Mouse (Mus musculus) kidney, embryonic 16.5 days (tissue): Measurements from ENCODE around the gene Asb2. TPM values are rescaled to one million over a fixed set of nuclear protein-coding genes. Genes with fewer than 3 reads are reported as not detected.

Experiments
- ATAC-seq: fragments of 200-750 bp; cut with Nextera tagmentation; 2 replicates; pipeline ENCODE4 v1.8.0; 2017; ENCODE audit warnings: moderate TSS enrichment; ENCODE audit not compliant: low FRiP score, low TSS enrichment
- H3K27ac ChIP-seq: fragments of 300-500 bp; sonication (generic); 2 replicates; pipeline ENCODE4 v1.5.1; 2014; ENCODE audit warnings: low read length
- H3K27me3 ChIP-seq: fragments of 300-500 bp; sonication (generic); 2 replicates; pipeline ENCODE4 v1.6.1; 2014; ENCODE audit warnings: low read length, control low read depth, mixed read lengths; ENCODE audit not compliant: insufficient read depth
- H3K36me3 ChIP-seq: fragments of 300-500 bp; sonication (generic); 2 replicates; pipeline ENCODE4 v1.6.1; 2014; ENCODE audit warnings: low read length, control low read depth, mixed read lengths; ENCODE audit not compliant: insufficient read depth
- H3K4me1 ChIP-seq: fragments of 300-500 bp; sonication (generic); 2 replicates; pipeline ENCODE4 v1.6.1; 2014; ENCODE audit warnings: low read length, control low read depth, mixed read lengths; ENCODE audit not compliant: insufficient read depth
- H3K4me2 ChIP-seq: fragments of 300-500 bp; sonication (generic); replicated peaks from 2 replicates; pipeline ENCODE4 v1.6.1; 2014; ENCODE audit warnings: low read depth, low read length
- H3K4me3 ChIP-seq: fragments of 300-500 bp; sonication (generic); 2 replicates; pipeline ENCODE4 v1.5.1; 2014; ENCODE audit warnings: mild to moderate bottlenecking, low read length
- H3K9ac ChIP-seq: fragments of 300-500 bp; sonication (generic); replicated peaks from 2 replicates; pipeline ENCODE4 v1.6.1; 2014; ENCODE audit warnings: low read length
- H3K9me3 ChIP-seq: fragments of 300-500 bp; sonication (generic); 2 replicates; pipeline ENCODE4 v1.6.1; 2016; ENCODE audit warnings: low read length, control low read depth
- WGBS: fragments of 180-500 bp; shearing (Covaris S2); extraction: QIAGEN DNeasy Blood & Tissue Kit; methylation state at CpG from one replicate; pipeline ENCODE4 v1.1.7; 2014; 5-methylcytosine and 5-hydroxymethylcytosine counted together
- polyA plus RNA-seq: library from polyadenylated mRNA; unstranded; fragments of >200 nt; fragmentation: Nextera tagmentation; extraction: Ambion mirVana; gene quantifications from 2 replicates; pipeline ENCODE4 v1.2.1, GENCODE M21; 2015

Gene Asb2
- polyA plus RNA-seq, 1 experiment from 2014 or later = 4.5 TPM

DNA sequence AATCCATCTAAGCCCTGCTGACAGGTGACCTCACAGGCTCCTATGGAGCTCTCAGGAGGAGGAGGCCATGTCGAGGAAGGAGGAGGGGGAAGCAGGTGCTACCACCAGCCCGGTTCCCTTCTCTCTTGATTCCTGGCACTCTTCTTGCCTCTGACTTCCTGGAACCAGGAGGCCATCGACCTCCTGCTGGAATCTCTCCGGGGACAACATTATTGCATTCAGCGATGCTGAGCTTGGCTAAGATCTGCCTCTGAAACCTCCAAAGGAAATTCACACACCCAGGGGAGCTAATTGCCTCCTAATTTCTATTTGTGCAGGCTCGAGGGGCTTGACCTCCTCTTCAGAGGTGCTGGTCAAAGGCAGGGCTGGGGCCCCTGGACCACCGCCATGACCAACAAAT is 28.7 kb downstream of the Asb2 start:
- Histone ChIP-seq H3K27me3 (peaks cover 14% of the 10 kb centered on the region), H3K4me2 (no peak overlapping the region), H3K36me3 (no peaks in the 10 kb centered on the region), H3K4me3 (no peak overlapping the region), H3K9ac (no peak overlapping the region), H3K27ac (no peak overlapping the region), H3K9me3 (no peaks in the 10 kb centered on the region), H3K4me1 (peaks cover 4% of the 10 kb centered on the region; the same call in 1 of the 2 replicates)
- 24% methylated on average over 7 of the region's 7 CpGs for WGBS
- no peak for ATAC-seq

GRCm38 (mm10) chr12:103326569-103326968 is 29.2 kb downstream of the Asb2 start:
- Histone ChIP-seq H3K4me3 (no peak overlapping the region), H3K36me3 (no peaks in the 10 kb centered on the region), H3K9ac (no peak overlapping the region), H3K27ac (no peak overlapping the region), H3K4me2 (no peak overlapping the region), H3K27me3 (peaks cover 14% of the 10 kb centered on the region), H3K9me3 (no peaks in the 10 kb centered on the region), H3K4me1 (peaks cover 4% of the 10 kb centered on the region; the same call in 1 of the 2 replicates)
- no peak for ATAC-seq
- WGBS = 82% methylated on average over 4 of the region's 4 CpGs

- Histone ChIP-seq H3K4me3 (peak overlapping the region; percentile 34), H3K27me3 (peaks cover 14% of the 10 kb centered on the region), H3K4me2 (peak overlapping the region; percentile 52), H3K9ac (peak overlapping the region; percentile 3; the same call in 1 of the 2 replicates), H3K9me3 (no peaks in the 10 kb centered on the region), H3K27ac (no peak overlapping the region), H3K4me1 (peaks cover 4% of the 10 kb centered on the region; the same call in 1 of the 2 replicates), H3K36me3 (no peaks in the 10 kb centered on the region)
- WGBS = 8% methylated on average over 60 of the region's 60 CpGs
- peak; percentile 94 for ATAC-seq
Measured at GRCm38 (mm10) chr12:103325156-103325857, 30.5 kb downstream of the Asb2 start.

GRCm38 (mm10) chr12:103322801-103323200 is 33.0 kb downstream of the Asb2 start:
- ATAC-seq = no peak
- no peak overlapping the region for H3K4me3 ChIP-seq
- H3K4me2 ChIP-seq = no peak overlapping the region
- no peak overlapping the region for H3K9ac ChIP-seq
- no peaks in the 10 kb centered on the region for H3K9me3 ChIP-seq
- no peaks in the 10 kb centered on the region for H3K36me3 ChIP-seq
- WGBS = 23% methylated on average over 3 of the region's 3 CpGs
- H3K4me1 ChIP-seq = peaks cover 4% of the 10 kb centered on the region; the same call in 1 of the 2 replicates
- peaks cover 14% of the 10 kb centered on the region for H3K27me3 ChIP-seq
- H3K27ac ChIP-seq = no peak overlapping the region

GRCm38 (mm10) chr12:103315831-103316545 is 39.8 kb downstream of the Asb2 start:
- Histone ChIP-seq H3K4me3 (no peak overlapping the region), H3K4me2 (no peak overlapping the region), H3K9ac (no peak overlapping the region), H3K9me3 (no peaks in the 10 kb centered on the region), H3K4me1 (0 out of 2 replicates have a peak, but pooled peaks cover 8% of the 10 kb centered on the region), H3K27ac (no peak overlapping the region), H3K27me3 (peaks cover 15% of the 10 kb centered on the region), H3K36me3 (no peaks in the 10 kb centered on the region)
- ATAC-seq = no peak
- WGBS = 52% methylated on average over 20 of the region's 20 CpGs

DNA sequence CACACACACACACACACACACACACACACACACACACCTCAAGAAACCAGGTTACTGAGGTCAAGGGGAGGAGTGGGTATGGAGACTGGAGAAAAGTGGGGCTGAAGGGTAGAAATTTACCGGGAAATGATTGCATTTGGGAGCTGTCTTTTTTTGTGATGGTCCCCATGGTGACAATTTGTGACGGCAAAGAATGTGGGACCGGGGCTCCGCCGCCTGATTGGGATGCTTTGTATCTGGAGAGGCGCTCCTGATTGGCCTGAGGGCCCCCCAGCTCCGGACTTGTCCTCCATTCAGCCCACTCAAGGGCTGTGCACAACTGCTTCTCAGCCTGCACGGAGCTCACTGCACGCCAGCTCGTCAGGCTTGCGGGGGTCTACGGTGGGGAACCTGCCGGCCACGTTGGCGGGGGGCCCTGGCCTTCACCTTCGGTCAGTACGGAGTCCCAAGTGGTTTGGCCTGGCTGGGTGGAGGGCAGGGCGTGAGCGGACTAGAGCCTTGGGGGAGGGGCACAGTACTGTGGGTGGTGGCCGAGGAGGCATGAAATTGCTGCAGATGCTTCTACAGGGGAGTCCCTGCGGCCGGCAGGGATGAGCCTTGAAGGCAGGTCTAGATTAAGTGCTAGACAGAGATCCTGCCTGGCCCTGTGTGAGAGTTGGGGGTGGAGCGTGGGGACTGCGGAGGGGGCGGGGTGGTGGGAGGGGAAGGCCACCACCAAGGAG is 41.0 kb downstream of the Asb2 start:
- Histone ChIP-seq H3K9ac (0 out of 2 replicates have a peak overlapping the region, but pooled peaks have one; percentile 29), H3K4me3 (peak overlapping the region; percentile 29; the same call in 1 of the 2 replicates), H3K4me2 (peak overlapping the region; percentile 55), H3K9me3 (no peaks in the 10 kb centered on the region), H3K36me3 (no peaks in the 10 kb centered on the region), H3K27ac (no peak overlapping the region), H3K4me1 (0 out of 2 replicates have a peak, but pooled peaks cover 8% of the 10 kb centered on the region), H3K27me3 (peaks cover 15% of the 10 kb centered on the region)
- ATAC-seq = peak; percentile 55
- 7% methylated on average over 23 of the region's 25 CpGs for WGBS

- ATAC-seq = peak; percentile 44; the same call in 1 of the 2 replicates
- WGBS = 62% methylated on average over 21 of the region's 21 CpGs
Measured at GRCm38 (mm10) chr12:103313871-103314639, 41.7 kb downstream of the Asb2 start.

DNA sequence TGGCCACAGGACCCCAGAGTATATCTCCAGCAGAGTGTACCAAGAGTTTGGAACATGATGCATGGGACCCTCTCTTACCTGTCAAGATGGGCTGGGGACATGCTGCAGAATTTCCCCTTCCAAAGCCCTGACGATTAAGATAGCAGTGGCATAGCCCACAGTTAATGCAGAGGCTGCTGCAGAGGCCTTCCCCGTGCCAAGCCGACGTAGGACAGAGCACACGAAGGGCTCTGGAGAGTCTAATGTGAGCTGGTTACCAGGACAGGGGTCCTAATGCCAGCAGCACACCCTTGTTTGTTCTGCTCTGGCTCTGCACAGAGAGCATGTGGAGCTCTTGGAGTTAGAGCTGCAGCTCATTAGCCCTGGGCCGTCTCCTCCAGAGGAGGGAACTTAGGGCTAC is 42.5 kb downstream of the Asb2 start:
- Histone ChIP-seq H3K9me3 (no peaks in the 10 kb centered on the region), H3K4me3 (no peak overlapping the region), H3K4me2 (no peak overlapping the region), H3K9ac (no peak overlapping the region), H3K4me1 (0 out of 2 replicates have a peak, but pooled peaks cover 8% of the 10 kb centered on the region), H3K27me3 (peaks cover 15% of the 10 kb centered on the region), H3K27ac (no peak overlapping the region), H3K36me3 (no peaks in the 10 kb centered on the region)
- ATAC-seq = no peak
- 88% methylated on average over 6 of the region's 6 CpGs for WGBS

More at GRCm38 (mm10) chr12:103313871-103314639, 41.7 kb downstream of the Asb2 start:
- no peak overlapping the region for H3K9ac ChIP-seq
- 0 out of 2 replicates have a peak, but pooled peaks cover 8% of the 10 kb centered on the region for H3K4me1 ChIP-seq
- no peak overlapping the region for H3K27ac ChIP-seq
- H3K9me3 ChIP-seq = no peaks in the 10 kb centered on the region
- H3K27me3 ChIP-seq = peaks cover 15% of the 10 kb centered on the region
- H3K36me3 ChIP-seq = no peaks in the 10 kb centered on the region
- no peak overlapping the region for H3K4me3 ChIP-seq
- no peak overlapping the region for H3K4me2 ChIP-seq

DNA sequence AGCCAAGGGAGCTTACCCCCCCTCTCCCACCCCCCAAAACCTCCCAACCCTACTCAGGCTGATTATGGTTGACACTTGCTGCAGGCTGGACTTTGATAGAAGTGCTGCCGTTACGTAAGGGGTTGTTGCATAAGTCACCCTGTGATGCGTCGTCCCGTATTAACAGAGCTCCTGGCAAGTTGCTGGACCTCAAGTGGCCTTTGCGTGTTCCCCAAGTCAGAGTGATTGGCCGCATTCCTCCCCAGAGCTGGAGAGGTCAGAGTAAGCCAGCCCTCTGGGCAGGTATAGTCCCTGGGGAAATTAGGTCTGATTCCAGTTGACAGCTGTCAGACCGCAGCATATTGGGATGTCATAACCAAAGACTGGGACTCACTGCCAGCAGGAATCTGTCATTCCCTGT is 43.9 kb downstream of the Asb2 start:
- Histone ChIP-seq H3K4me1 (0 out of 2 replicates have a peak, but pooled peaks cover 8% of the 10 kb centered on the region), H3K27me3 (peaks cover 13% of the 10 kb centered on the region), H3K9me3 (no peaks in the 10 kb centered on the region), H3K36me3 (no peaks in the 10 kb centered on the region), H3K4me3 (no peak overlapping the region), H3K9ac (no peak overlapping the region), H3K27ac (no peak overlapping the region), H3K4me2 (no peak overlapping the region)
- ATAC-seq = no peak
- 82% methylated on average over 8 of the region's 8 CpGs for WGBS
